Mouse (Mus musculus) embryo, embryonic 11.5 days (tissue): ENCODE data around the gene Nfe2l2.
"Not testable (repeated sequence)": the region's sequence is repeated elsewhere in the genome, so short reads cannot be mapped to it uniquely, and the experiment has no call there.

Experiments
- DNase-seq: peaks from one replicate; pipeline ENCODE4 v3.0.0-alpha.2; 2012; ENCODE audit warnings: low read depth, low spot score

Nfe2l2 gene

DNA sequence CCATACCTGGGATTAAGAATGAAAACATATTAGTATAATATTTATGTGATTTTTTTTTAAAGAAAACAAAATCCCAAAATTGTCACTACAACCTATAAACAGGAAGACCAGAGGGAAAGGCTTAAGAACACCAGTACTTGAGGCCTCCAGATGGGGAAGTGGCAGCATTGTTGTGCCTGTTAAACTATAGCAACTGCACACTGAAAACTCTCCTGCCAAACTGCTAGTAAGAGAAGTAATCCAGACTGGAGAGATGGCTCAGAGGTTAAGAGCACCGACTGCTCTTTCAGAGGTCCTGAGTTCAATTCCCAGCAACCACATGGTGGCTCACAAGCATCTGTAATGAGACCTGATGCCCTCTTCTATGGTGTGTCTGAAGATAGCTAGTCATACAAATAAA lies 54.0 kb downstream of the Nfe2l2 start:
- DNase-seq, result no peak

- no peak for DNase-seq
These were observed 59.2 kb downstream of the Nfe2l2 start for GRCm38 (mm10) chr2:75645251-75645650.

DNA sequence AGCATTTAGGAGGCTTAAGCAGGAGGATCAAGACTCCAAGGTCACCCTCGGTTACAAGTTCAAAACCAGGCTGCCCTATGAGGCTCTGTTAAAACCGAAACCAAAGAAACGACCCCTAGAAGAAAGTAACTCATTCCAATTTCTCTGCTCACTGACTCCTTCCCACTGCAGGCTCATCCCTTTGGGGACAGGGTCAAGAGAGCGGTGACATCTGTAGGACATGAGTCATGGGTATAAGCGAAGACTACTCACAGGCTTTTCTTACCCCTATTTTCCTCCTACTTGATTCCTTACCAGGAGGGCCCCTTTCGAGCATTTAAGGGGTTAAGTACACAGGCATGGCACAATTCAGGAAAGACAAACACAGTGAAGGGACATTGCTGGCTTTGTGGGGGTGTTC lies 60.5 kb downstream of the Nfe2l2 start:
- no peak for DNase-seq

- no peak for DNase-seq
These were observed 61.5 kb downstream of the Nfe2l2 start for GRCm38 (mm10) chr2:75642795-75643550.

- not testable (repeated sequence) for DNase-seq
These were observed 62.1 kb downstream of the Nfe2l2 start for GRCm38 (mm10) chr2:75642312-75642711.

DNA sequence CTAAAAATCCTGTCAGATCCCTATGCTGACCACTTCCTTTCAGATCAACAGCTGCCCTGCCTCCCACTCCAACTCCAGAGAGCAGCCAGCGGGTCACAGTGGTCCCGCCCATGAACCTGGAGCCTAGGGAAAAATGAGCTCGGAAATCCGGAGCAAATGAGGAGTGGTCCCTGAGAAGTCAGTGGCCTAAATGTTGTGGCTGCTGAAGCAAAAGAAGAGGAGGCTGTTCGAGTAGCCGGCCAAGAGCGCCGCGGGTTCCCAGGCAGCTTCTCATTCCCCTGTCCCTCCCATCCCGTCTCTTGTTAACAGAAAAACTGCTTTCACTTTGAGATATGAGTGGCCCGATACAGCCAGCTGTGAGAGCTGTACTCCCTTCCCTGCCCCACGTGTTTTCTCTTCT lies 64.9 kb downstream of the Nfe2l2 start:
- DNase-seq, result not testable (repeated sequence)

- not testable (repeated sequence) for DNase-seq
These were observed 66.6 kb downstream of the Nfe2l2 start for GRCm38 (mm10) chr2:75637822-75638221.

- DNase-seq, result no peak
These were observed 67.1 kb downstream of the Nfe2l2 start for GRCm38 (mm10) chr2:75637361-75637760.

DNA sequence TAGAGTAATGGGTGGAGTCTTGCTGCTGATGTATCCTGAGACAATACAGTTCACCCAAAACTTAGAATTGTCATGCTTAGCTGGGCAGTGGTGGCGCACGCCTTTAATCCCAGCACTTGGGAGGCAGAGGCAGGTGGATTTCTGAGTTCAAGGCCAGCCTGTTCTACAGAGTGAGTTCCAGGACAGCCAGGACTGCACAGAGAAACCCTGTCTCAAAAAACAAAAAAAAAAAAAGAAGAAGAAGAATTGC lies 67.5 kb downstream of the Nfe2l2 start:
- DNase-seq, result not testable (repeated sequence)

DNA sequence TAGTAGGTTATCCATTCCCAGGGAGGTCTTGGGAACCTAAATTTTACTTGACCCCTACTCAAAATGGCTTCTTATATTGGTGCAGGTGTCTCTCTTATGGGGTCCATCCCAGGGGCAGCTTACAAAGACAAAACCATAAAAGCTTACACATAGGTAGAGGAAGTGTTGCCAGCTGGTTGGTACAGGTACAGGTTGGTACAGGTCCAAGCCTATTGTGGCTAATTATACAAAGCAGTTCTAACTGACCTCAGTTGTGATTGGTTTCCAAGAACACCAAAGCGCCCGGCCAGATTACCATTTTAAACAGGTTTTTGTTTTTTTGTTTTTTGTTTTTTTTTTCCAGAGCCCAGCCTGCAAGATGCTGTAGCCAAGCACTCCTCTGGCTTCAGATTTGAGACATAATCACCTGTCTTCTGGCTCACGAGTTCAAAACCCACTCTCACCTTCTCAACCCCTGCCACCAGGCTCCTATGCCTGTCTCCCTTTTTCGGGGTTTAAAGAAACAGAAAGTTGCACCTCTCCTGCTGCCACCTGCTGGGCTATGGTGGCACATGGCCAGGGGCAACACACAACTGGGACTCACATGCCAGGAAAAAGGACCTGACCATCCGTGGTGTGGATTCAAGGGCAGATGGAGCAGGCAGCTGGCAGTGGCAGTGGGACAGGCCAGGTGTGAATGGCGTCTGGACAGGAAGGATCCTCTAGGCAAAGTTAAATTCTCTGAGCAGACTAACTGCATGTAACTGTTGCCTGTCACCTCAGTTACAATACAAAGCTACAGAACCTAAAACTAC lies 68.0 kb downstream of the Nfe2l2 start:
- no peak for DNase-seq

DNA sequence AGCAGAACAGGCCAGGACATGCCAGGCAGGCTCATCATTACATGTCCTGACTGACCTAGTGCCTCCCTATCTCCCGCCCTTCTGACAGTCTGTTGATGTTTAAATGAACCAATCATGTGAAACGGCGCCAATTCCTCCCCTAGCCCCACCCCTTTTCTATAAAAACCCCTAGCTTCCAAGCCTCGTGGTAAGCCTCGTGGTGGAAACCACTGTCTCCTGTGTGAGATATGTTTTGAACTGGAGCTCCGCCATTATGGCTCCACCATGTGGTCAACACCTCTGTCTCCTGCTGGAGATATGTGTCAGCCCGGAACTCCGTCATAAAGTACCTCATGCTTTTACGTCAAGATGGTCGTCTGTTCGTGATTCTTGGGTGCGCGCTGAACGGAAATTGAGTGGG lies 70.0 kb downstream of the Nfe2l2 start:
- DNase-seq, result not testable (repeated sequence)

- no peak for DNase-seq
These were observed 70.7 kb downstream of the Nfe2l2 start for GRCm38 (mm10) chr2:75633784-75634183.

GRCm38 (mm10) chr2:75633381-75633780 lies 71.1 kb downstream of the Nfe2l2 start:
- DNase-seq, result no peak

DNA sequence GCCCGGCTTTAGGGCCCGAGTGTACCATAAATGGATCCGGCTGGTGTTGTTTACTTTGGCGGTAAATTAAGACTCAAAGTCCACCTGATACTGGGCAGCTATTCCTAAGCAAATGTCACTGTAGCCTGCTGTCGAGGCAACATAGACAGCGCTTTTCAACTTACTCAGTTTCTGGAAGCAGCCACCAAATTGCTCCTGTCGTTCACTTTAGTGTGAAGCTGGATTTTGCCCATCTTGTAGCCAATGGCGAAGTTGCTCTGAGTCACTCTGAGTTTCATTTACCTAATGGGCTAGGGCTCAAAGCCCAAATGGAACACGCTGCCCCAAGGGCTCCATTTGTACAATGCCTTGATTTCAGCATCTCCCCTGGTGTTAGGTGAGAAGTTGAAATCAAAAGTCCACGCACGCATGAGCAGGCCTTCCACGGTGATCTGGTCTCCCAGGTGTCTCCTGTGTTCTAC lies 71.7 kb downstream of the Nfe2l2 start:
- no peak for DNase-seq

DNA sequence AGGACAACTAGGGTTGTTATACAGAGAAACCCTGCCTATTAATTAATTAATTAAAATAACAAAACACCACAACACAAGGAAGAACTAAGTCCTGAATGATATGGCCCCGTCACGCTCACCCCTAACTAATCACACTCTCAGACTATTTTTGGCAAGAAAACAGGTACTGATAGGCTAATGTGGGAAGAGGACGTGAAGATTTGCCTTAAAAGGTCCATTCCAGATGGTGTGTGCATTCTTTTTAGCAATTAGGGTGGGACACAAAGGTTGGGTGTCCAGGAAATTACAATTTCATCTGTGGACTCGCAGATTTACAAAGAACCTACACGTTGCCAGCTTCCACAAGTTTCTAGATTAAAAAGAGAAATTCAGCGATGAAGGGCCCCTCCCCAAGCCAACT lies 72.4 kb downstream of the Nfe2l2 start:
- DNase-seq, result no peak

DNA sequence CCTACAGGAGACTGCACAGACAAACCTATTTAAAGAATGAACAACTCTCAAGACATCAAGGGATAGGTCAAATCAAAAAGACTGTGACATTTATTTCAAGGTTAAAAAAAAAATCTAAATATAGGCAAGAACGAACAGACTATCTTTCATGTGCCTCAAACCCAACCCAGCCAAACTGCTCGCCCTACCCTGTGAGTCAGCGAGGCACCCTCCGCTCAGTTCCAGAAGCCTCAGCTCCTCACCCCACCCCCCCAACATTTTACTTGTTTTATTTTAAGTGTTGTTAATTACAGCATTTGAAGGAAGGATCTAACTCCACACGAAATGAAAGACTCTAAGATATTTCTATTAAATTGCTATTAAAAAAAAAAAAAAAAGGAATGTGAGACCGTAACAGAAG lies 73.0 kb downstream of the Nfe2l2 start:
- no peak for DNase-seq

DNA sequence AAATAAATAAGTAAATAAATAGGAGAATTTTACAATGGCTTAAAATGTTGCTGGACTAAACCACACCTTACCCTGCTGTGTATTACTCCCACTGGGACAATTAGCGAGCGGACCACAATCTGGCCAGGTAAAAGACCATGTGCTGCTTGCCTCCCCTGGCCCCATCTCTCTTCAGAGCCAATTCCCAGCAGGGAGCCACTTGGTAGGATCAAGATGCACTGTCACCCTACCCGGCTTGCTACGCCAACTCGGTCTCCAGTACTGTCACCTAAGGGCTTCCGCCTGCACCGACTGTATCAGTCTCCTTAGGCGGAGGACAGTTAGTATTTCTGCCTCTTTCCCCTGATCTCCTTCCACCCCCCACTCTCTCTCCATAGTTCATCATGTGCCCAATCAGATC lies 76.0 kb downstream of the Nfe2l2 start:
- DNase-seq, result no peak

GRCm38 (mm10) chr2:75626597-75627440 lies 77.6 kb downstream of the Nfe2l2 start:
- DNase-seq, result no peak
